Mouse (Mus musculus): ENCODE measurements around the gene Gm6358. TPM values are rescaled to one million over a fixed set of nuclear protein-coding genes. Genes with fewer than 3 reads are reported as not detected.
"Not testable (repeated sequence)": the region's sequence is repeated elsewhere in the genome, so short reads cannot be mapped to it uniquely, and the experiment has no call there.

Gm6358 gene
- not detected in 2 replicates for polyA plus RNA-seq (2016; fragmentation: Nextera tagmentation; extraction: Ambion mirVana)

- Histone ChIP-seq H3K4me1 (no peaks in the 10 kb centered on the region), H3K9me3 (no peaks in the 10 kb centered on the region), H3K27me3 (ENCODE audit: poor library complexity, severe bottlenecking) (no peaks in the 10 kb centered on the region), H3K4me3 (no peak within 1 kb of the TSS), H3K27ac (no peak within 1 kb of the TSS), H3K36me3 (replicated peaks) (no peaks in the 10 kb centered on the region)
- DNase-seq (ENCODE audit: extremely low spot score, low spot score), result no peak
- 100% methylated on average over 1 of the region's 1 CpGs for WGBS
Observed at GRCm38 (mm10) chr16:89140551-89140950, at the start of gene Gm6358. TSS of gene Gm6358 (plus strand) at chr16:89140851.

GRCm38 (mm10) chr16:89150786-89151185 lies 10.1 kb downstream of the Gm6358 start, which contains the start of gene Gm10061:
TSS of gene Gm10061 (plus strand) at chr16:89151086.
- Histone ChIP-seq H3K27ac (no peak within 1 kb of the TSS), H3K4me3 (no peak within 1 kb of the TSS), H3K36me3 (replicated peaks) (no peaks in the 10 kb centered on the region), H3K9me3 (0 out of 2 replicates have a peak, but pooled peaks cover 6% of the 10 kb centered on the region), H3K27me3 (ENCODE audit: poor library complexity, severe bottlenecking) (no peaks in the 10 kb centered on the region), H3K4me1 (no peaks in the 10 kb centered on the region)
- 93% methylated on average over 1 of the region's 1 CpGs for WGBS
- DNase-seq (ENCODE audit: extremely low spot score, low spot score), result no peak

GRCm38 (mm10) chr16:89157652-89158051 lies 17.0 kb downstream of the Gm6358 start, which contains the start of gene Gm9789:
TSS of gene Gm9789 (plus strand) at chr16:89157952.
- Histone ChIP-seq H3K27me3 (ENCODE audit: poor library complexity, severe bottlenecking) (no peaks in the 10 kb centered on the region), H3K4me1 (no peaks in the 10 kb centered on the region), H3K4me3 (no peak within 1 kb of the TSS), H3K9me3 (no peaks in the 10 kb centered on the region), H3K27ac (no peak within 1 kb of the TSS), H3K36me3 (replicated peaks) (no peaks in the 10 kb centered on the region)
- 87% methylated on average over 4 of the region's 4 CpGs for WGBS
- DNase-seq (ENCODE audit: extremely low spot score, low spot score), result no peak

- H3K4me3 ChIP-seq; H3K9me3 ChIP-seq; H3K27me3 ChIP-seq (ENCODE audit: poor library complexity, severe bottlenecking); H3K4me1 ChIP-seq; DNase-seq (ENCODE audit: extremely low spot score, low spot score); H3K36me3 ChIP-seq (replicated peaks); H3K27ac ChIP-seq: not testable (repeated sequence)
Observed at GRCm38 (mm10) chr16:89169190-89169589, 28.5 kb downstream of the Gm6358 start, which contains the start of gene Gm7735. TSS of gene Gm7735 (plus strand) at chr16:89169490.

- Histone ChIP-seq H3K27me3 (ENCODE audit: poor library complexity, severe bottlenecking) (no peaks in the 10 kb centered on the region), H3K9me3 (no peaks in the 10 kb centered on the region), H3K36me3 (replicated peaks) (no peaks in the 10 kb centered on the region), H3K27ac (no peak within 1 kb of the TSS), H3K4me3 (no peak within 1 kb of the TSS), H3K4me1 (no peaks in the 10 kb centered on the region)
- WGBS, result 82% methylated on average over 2 of the region's 2 CpGs
- no peak for DNase-seq (ENCODE audit: extremely low spot score, low spot score)
Observed at GRCm38 (mm10) chr16:89174435-89174834, 33.8 kb downstream of the Gm6358 start, which contains the start of gene 1110057P08Rik. TSS of gene 1110057P08Rik (plus strand) at chr16:89174735.

- no peak overlapping the region for H3K27ac ChIP-seq
- 88% methylated on average over 4 of the region's 4 CpGs for WGBS
Observed at GRCm38 (mm10) chr16:89188621-89189020, 48.0 kb downstream of the Gm6358 start.

More at GRCm38 (mm10) chr16:89188621-89189020, 48.0 kb downstream of the Gm6358 start:
- Histone ChIP-seq H3K4me3 (no peak overlapping the region), H3K36me3 (replicated peaks) (no peaks in the 10 kb centered on the region), H3K27me3 (ENCODE audit: poor library complexity, severe bottlenecking) (no peaks in the 10 kb centered on the region), H3K9me3 (no peaks in the 10 kb centered on the region), H3K4me1 (no peaks in the 10 kb centered on the region)
- DNase-seq (ENCODE audit: extremely low spot score, low spot score), result no peak

Other genes starting within 250 kb of the Gm6358 start
- not detected in 2 replicates for gene Krtap19-5, start 244.4 kb upstream of the Gm6358 start, polyA plus RNA-seq (2016; fragmentation: Nextera tagmentation; extraction: Ambion mirVana)
- not detected in 2 replicates for gene Krtap19-9b, start 208.6 kb upstream of the Gm6358 start, polyA plus RNA-seq (2016; fragmentation: Nextera tagmentation; extraction: Ambion mirVana)
- gene Krtap16-3, start 178.0 kb upstream of the Gm6358 start, polyA plus RNA-seq (2016; fragmentation: Nextera tagmentation; extraction: Ambion mirVana), result not detected in 2 replicates
- not detected in 2 replicates for gene Krtap22-2, start 130.1 kb upstream of the Gm6358 start, polyA plus RNA-seq (2016; fragmentation: Nextera tagmentation; extraction: Ambion mirVana)
- gene Gm10229, start 125.6 kb upstream of the Gm6358 start, polyA plus RNA-seq (2016; fragmentation: Nextera tagmentation; extraction: Ambion mirVana), result not detected in 2 replicates
- gene Krtap6-1, start 109.2 kb upstream of the Gm6358 start, polyA plus RNA-seq (2016; fragmentation: Nextera tagmentation; extraction: Ambion mirVana), result not detected in 2 replicates
- gene Gm10228, start 99.4 kb upstream of the Gm6358 start, polyA plus RNA-seq (2016; fragmentation: Nextera tagmentation; extraction: Ambion mirVana), result not detected in 2 replicates
- not detected in 2 replicates for gene Krtap6-5, start 93.0 kb upstream of the Gm6358 start, polyA plus RNA-seq (2016; fragmentation: Nextera tagmentation; extraction: Ambion mirVana)
- gene 1110025L11Rik, start 76.8 kb upstream of the Gm6358 start, polyA plus RNA-seq (2016; fragmentation: Nextera tagmentation; extraction: Ambion mirVana), result not detected in 2 replicates
- not detected in 2 replicates for gene Krtap6-3, start 56.8 kb upstream of the Gm6358 start, polyA plus RNA-seq (2016; fragmentation: Nextera tagmentation; extraction: Ambion mirVana)
- not detected in 2 replicates for gene Gm10061, start 10.2 kb downstream of the Gm6358 start, polyA plus RNA-seq (2016; fragmentation: Nextera tagmentation; extraction: Ambion mirVana)
- gene Gm9789, start 17.1 kb downstream of the Gm6358 start, polyA plus RNA-seq (2016; fragmentation: Nextera tagmentation; extraction: Ambion mirVana), result not detected in 2 replicates
- gene Gm7735, start 28.6 kb downstream of the Gm6358 start, polyA plus RNA-seq (2016; fragmentation: Nextera tagmentation; extraction: Ambion mirVana), result not detected in 2 replicates
- not detected in 2 replicates for gene 1110057P08Rik, start 33.9 kb downstream of the Gm6358 start, polyA plus RNA-seq (2016; fragmentation: Nextera tagmentation; extraction: Ambion mirVana)
- gene Krtap20-2, start 65.0 kb downstream of the Gm6358 start, polyA plus RNA-seq (2016; fragmentation: Nextera tagmentation; extraction: Ambion mirVana), result not detected in 2 replicates